Mouse (Mus musculus): ENCODE results near the gene Pik3cd. TPM values are rescaled to one million over a fixed set of nuclear protein-coding genes. Genes with fewer than 3 reads are reported as not detected.
"Not testable (repeated sequence)": the region's sequence is repeated elsewhere in the genome, so short reads cannot be mapped to it uniquely, and the experiment has no call there.

The Pik3cd gene
- total RNA-seq (2014; rRNA removed) (17.4 and 20.8 TPM in 2 replicates), polyA plus RNA-seq (2015; fragmentation: Nextera tagmentation; extraction: Ambion mirVana) (9.2 and 10.1 TPM in 2 replicates)

GRCm38 (mm10) chr4:149702210-149702979 lies at the start of gene Pik3cd:
TSS of gene Pik3cd (minus strand) at chr4:149702571.
- Histone ChIP-seq H3K4me2 (ENCODE audit: low read depth, low read length) (no peak within 1 kb of the TSS), H3K36me3 (ENCODE audit: insufficient read depth, low read length) (no peaks in the 10 kb centered on the region), H3K4me3 (ENCODE audit: low read length) (no peak within 1 kb of the TSS), H3K27ac (no peak within 1 kb of the TSS), H3K27me3 (ENCODE audit: insufficient read depth, low read length) (peaks cover 5% of the 10 kb centered on the region; the same call in 1 of the 2 replicates), H3K9ac (replicated peaks; ENCODE audit: low read length) (no peak within 1 kb of the TSS), H3K9me3 (ENCODE audit: low read length) (no peaks in the 10 kb centered on the region), H3K4me1 (ENCODE audit: insufficient read depth, low read length) (peaks cover 5% of the 10 kb centered on the region)
- DNase-seq (ENCODE audit: low spot score) (no peak), ATAC-seq (no peak)
- TF ChIP-seq CTCF (IDR thresholded peaks at IDR 0.05; ENCODE audit: low read depth) = no peak
- WGBS = 74% methylated on average over 19 of the region's 19 CpGs

- Histone ChIP-seq H3K9me3 (ENCODE audit: low read length) (no peaks in the 10 kb centered on the region), H3K36me3 (ENCODE audit: insufficient read depth, low read length) (peaks cover under 1% of the 10 kb centered on the region), H3K9ac (replicated peaks; ENCODE audit: low read length) (no peak overlapping the region), H3K27me3 (ENCODE audit: insufficient read depth, low read length) (no peaks in the 10 kb centered on the region), H3K4me2 (ENCODE audit: low read depth, low read length) (no peak overlapping the region), H3K27ac (no peak overlapping the region), H3K4me3 (ENCODE audit: low read length) (no peak overlapping the region), H3K4me1 (ENCODE audit: insufficient read depth, low read length) (no peaks in the 10 kb centered on the region)
- no peak for TF ChIP-seq CTCF (IDR thresholded peaks at IDR 0.05; ENCODE audit: low read depth)
- ATAC-seq (no peak), DNase-seq (ENCODE audit: low spot score) (no peak)
- 54% methylated on average over 5 of the region's 5 CpGs for WGBS
Observed at GRCm38 (mm10) chr4:149750671-149751070, 48.3 kb upstream of the Pik3cd start.

GRCm38 (mm10) chr4:149749663-149750015 lies 47.3 kb upstream of the Pik3cd start:
- not testable (repeated sequence) for DNase-seq (ENCODE audit: low spot score); H3K36me3 ChIP-seq (ENCODE audit: insufficient read depth, low read length); H3K9me3 ChIP-seq (ENCODE audit: low read length); H3K9ac ChIP-seq (replicated peaks; ENCODE audit: low read length); H3K4me1 ChIP-seq (ENCODE audit: insufficient read depth, low read length); H3K4me3 ChIP-seq (ENCODE audit: low read length); H3K27ac ChIP-seq; H3K4me2 ChIP-seq (ENCODE audit: low read depth, low read length); ATAC-seq; H3K27me3 ChIP-seq (ENCODE audit: insufficient read depth, low read length)
- WGBS = 91% methylated on average over 3 of the region's 3 CpGs

- Histone ChIP-seq H3K9ac (replicated peaks; ENCODE audit: low read length) (no peak overlapping the region), H3K27ac (no peak overlapping the region), H3K4me1 (ENCODE audit: insufficient read depth, low read length) (no peaks in the 10 kb centered on the region), H3K9me3 (ENCODE audit: low read length) (no peaks in the 10 kb centered on the region), H3K4me3 (ENCODE audit: low read length) (no peak overlapping the region), H3K27me3 (ENCODE audit: insufficient read depth, low read length) (no peaks in the 10 kb centered on the region), H3K4me2 (ENCODE audit: low read depth, low read length) (no peak overlapping the region), H3K36me3 (ENCODE audit: insufficient read depth, low read length) (peaks cover 6% of the 10 kb centered on the region)
- DNase-seq (ENCODE audit: low spot score) = no peak
- 86% methylated on average over 18 of the region's 18 CpGs for whole genome bisulfite sequencing
- TF ChIP-seq CTCF (IDR thresholded peaks at IDR 0.05; ENCODE audit: low read depth) = no peak
- ATAC-seq = no peak
Observed at GRCm38 (mm10) chr4:149749003-149749662, 46.8 kb upstream of the Pik3cd start.

- Histone ChIP-seq H3K36me3 (ENCODE audit: insufficient read depth, low read length) (peaks cover 14% of the 10 kb centered on the region), H3K9ac (replicated peaks; ENCODE audit: low read length) (no peak overlapping the region), H3K4me3 (ENCODE audit: low read length) (no peak overlapping the region), H3K27me3 (ENCODE audit: insufficient read depth, low read length) (no peaks in the 10 kb centered on the region), H3K27ac (no peak overlapping the region), H3K4me1 (ENCODE audit: insufficient read depth, low read length) (no peaks in the 10 kb centered on the region), H3K4me2 (ENCODE audit: low read depth, low read length) (no peak overlapping the region), H3K9me3 (ENCODE audit: low read length) (no peaks in the 10 kb centered on the region)
- ATAC-seq = no peak
- 88% methylated on average over 7 of the region's 7 CpGs for WGBS
- no peak for DNase-seq (ENCODE audit: low spot score)
- TF ChIP-seq CTCF (IDR thresholded peaks at IDR 0.05; ENCODE audit: low read depth) = no peak
Observed at GRCm38 (mm10) chr4:149744119-149744518, 41.7 kb upstream of the Pik3cd start.

- ATAC-seq (no peak), DNase-seq (ENCODE audit: low spot score) (no peak)
- Histone ChIP-seq H3K4me1 (ENCODE audit: insufficient read depth, low read length) (no peaks in the 10 kb centered on the region), H3K27ac (no peak overlapping the region), H3K9ac (replicated peaks; ENCODE audit: low read length) (no peak overlapping the region), H3K4me2 (ENCODE audit: low read depth, low read length) (no peak overlapping the region), H3K36me3 (ENCODE audit: insufficient read depth, low read length) (peaks cover 14% of the 10 kb centered on the region), H3K9me3 (ENCODE audit: low read length) (no peaks in the 10 kb centered on the region), H3K4me3 (ENCODE audit: low read length) (no peak overlapping the region), H3K27me3 (ENCODE audit: insufficient read depth, low read length) (no peaks in the 10 kb centered on the region)
- WGBS = 96% methylated on average over 14 of the region's 14 CpGs
- no peak for TF ChIP-seq CTCF (IDR thresholded peaks at IDR 0.05; ENCODE audit: low read depth)
Observed at GRCm38 (mm10) chr4:149742011-149742530, 39.7 kb upstream of the Pik3cd start.

All from hindbrain, postnatal 0 days (tissue).